Mouse (Mus musculus): ENCODE data around the gene Fkbp9. TPM values are rescaled to one million over a fixed set of nuclear protein-coding genes. Genes with fewer than 3 reads are reported as not detected.

Fkbp9 gene
- total RNA-seq (2021): 10 to 100 TPM; 69.1 to 80.0 TPM
- long read RNA-seq, experiment 1, transcript Fkbp9-201 (10 exons, 3,009 nt): major isoform, 206 of 213 reads
- long read RNA-seq, experiment 1, partial matches to known transcripts: 4 of 213 reads
- long read RNA-seq, experiment 1, other reads (novel, unspliced or antisense): 3 of 213 reads
- long read RNA-seq, experiment 2, transcript Fkbp9-201 (10 exons, 3,009 nt): major isoform, 400 of 432 reads
- long read RNA-seq, experiment 2, partial matches to known transcripts: 16 of 432 reads
- long read RNA-seq, experiment 2, other reads (novel, unspliced or antisense): 16 of 432 reads

- peak; percentile 88 to 89 for DNase-seq (ENCODE audit: low spot score in 2 of 2)
Observed at GRCm38 (mm10) chr6:56831697-56832406, at the start of gene Fkbp9. Fkbp9 (plus strand) TSS chr6:56832059.

GRCm38 (mm10) chr6:56783561-56784272, 48.1 kb upstream of the Fkbp9 start:
- DNase-seq (ENCODE audit: low spot score in 2 of 2): no peak

- DNase-seq (ENCODE audit: low spot score in 2 of 2): no peak
Observed at GRCm38 (mm10) chr6:56785068-56785467, 46.8 kb upstream of the Fkbp9 start.

GRCm38 (mm10) chr6:56787668-56788067, 44.2 kb upstream of the Fkbp9 start:
- no peak for DNase-seq (ENCODE audit: low spot score in 2 of 2)

GRCm38 (mm10) chr6:56789336-56789735, 42.5 kb upstream of the Fkbp9 start:
- DNase-seq (ENCODE audit: low spot score in 2 of 2): no peak

GRCm38 (mm10) chr6:56794834-56795233, 37.0 kb upstream of the Fkbp9 start:
- no peak for DNase-seq (ENCODE audit: low spot score in 2 of 2)

GRCm38 (mm10) chr6:56796232-56796631, 35.6 kb upstream of the Fkbp9 start:
- DNase-seq (ENCODE audit: low spot score in 2 of 2): no peak

GRCm38 (mm10) chr6:56796668-56797141, 35.2 kb upstream of the Fkbp9 start:
- peak; percentile 26 to 39 for DNase-seq (ENCODE audit: low spot score in 2 of 2)

- DNase-seq (ENCODE audit: low spot score in 2 of 2): peak; percentile 91 to 92
Observed at GRCm38 (mm10) chr6:56797311-56798151, 34.3 kb upstream of the Fkbp9 start, which contains the start of gene Kbtbd2. Kbtbd2 (minus strand) TSS chr6:56797813.

GRCm38 (mm10) chr6:56798152-56798465, 33.8 kb upstream of the Fkbp9 start:
- DNase-seq (ENCODE audit: low spot score in 2 of 2): peak in 1 of 2 experiments; percentile 35

GRCm38 (mm10) chr6:56805026-56805425, 26.8 kb upstream of the Fkbp9 start:
- DNase-seq (ENCODE audit: low spot score in 2 of 2): no peak

- no peak for DNase-seq (ENCODE audit: low spot score in 2 of 2)
Observed at GRCm38 (mm10) chr6:56806195-56806594, 25.7 kb upstream of the Fkbp9 start.

GRCm38 (mm10) chr6:56808656-56809055, 23.2 kb upstream of the Fkbp9 start:
- peak in 1 of 2 experiments; percentile 30 for DNase-seq (ENCODE audit: low spot score in 2 of 2)

- no peak for DNase-seq (ENCODE audit: low spot score in 2 of 2)
Observed at GRCm38 (mm10) chr6:56813332-56813731, 18.5 kb upstream of the Fkbp9 start.

- DNase-seq (ENCODE audit: low spot score in 2 of 2): no peak
Observed at GRCm38 (mm10) chr6:56818436-56819123, 13.3 kb upstream of the Fkbp9 start.

- DNase-seq (ENCODE audit: low spot score in 2 of 2): no peak
Observed at GRCm38 (mm10) chr6:56819124-56819487, 12.8 kb upstream of the Fkbp9 start.

GRCm38 (mm10) chr6:56825657-56826056, 6.2 kb upstream of the Fkbp9 start:
- DNase-seq (ENCODE audit: low spot score in 2 of 2): no peak

- DNase-seq (ENCODE audit: low spot score in 2 of 2): no peak
Observed at GRCm38 (mm10) chr6:56832407-56832796, 543 bp downstream of the Fkbp9 start.

GRCm38 (mm10) chr6:56832830-56833229, 971 bp downstream of the Fkbp9 start:
- DNase-seq (ENCODE audit: low spot score in 2 of 2): no peak

- DNase-seq (ENCODE audit: low spot score in 2 of 2): no peak
Observed at GRCm38 (mm10) chr6:56834769-56835168, 2.9 kb downstream of the Fkbp9 start.

Measured in adrenal gland, adult 18-20 months (tissue).